Mouse (Mus musculus) left cerebral cortex, postnatal 25 days (tissue): ENCODE data around the gene Rock2. TPM values are rescaled to one million over a fixed set of nuclear protein-coding genes. Genes with fewer than 3 reads are reported as not detected.
A peak's percentile ranks its signal among the peaks of the same experiment; 100 is the strongest.
"Not testable (repeated sequence)": the region's sequence is repeated elsewhere in the genome, so short reads cannot be mapped to it uniquely, and the experiment has no call there.

Experiments used
- DNase-seq, 2 experiments: peaks; one replicate each; pipeline ENCODE4 v3.0.0; 2022; ENCODE audit warnings: low spot score in 2 of 2, mixed read lengths in 1 of 2
- intact Hi-C: fragments of 180-260 bp; cut with DNase I; formaldehyde crosslinking; loops from one replicate; pipeline ENCODE4 v1.15.1; 2025
- total RNA-seq, 2 experiments: library from RNA; stranded (reverse); gene quantifications; 2 replicates each; pipeline ENCODE4 v1.2.3; 2021

The Rock2 gene
- total RNA-seq, 2 experiments from 2014 or later = 133 to 146 TPM

DNA sequence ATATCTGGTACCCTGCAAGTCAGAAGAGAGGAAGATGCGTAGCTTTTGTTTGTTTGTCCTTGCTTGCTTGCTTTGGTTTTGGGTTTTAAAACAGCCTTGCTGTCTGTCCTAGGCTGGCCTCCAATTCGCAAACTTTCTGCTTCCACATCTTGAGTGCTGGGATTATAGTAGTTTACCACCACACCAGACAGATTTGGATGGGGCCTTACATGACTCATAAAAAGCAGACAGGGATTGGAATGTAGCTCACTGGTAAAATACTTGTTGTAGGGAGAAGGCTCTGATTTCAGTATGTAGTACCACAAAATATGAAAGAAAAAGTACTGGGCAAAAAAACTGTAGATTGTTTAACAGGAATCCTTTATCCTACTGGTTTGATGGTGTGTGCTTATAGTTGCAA lies 72.1 kb downstream of the Rock2 start:
- no peak for DNase-seq
- intact Hi-C loops = no loop called here

DNA sequence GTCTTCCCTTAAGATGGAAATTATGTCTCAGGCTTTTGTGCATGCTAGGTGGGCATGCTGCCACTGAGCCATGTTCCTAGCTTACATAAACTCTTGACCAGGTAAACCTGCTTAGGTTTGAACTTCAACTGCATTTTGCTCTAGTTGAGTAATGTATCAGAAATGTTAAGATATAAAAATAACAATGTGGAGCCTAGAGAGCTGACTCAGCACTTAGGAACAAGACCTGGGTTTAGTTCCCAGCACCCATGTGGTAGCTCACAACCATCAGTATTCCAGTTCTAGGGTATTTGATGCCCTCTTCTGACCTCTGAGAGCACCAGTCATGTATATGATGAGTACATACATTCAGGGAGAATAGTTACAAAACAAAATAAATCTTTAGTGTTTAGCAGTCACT lies 82.4 kb downstream of the Rock2 start:
- no peak for DNase-seq

DNA sequence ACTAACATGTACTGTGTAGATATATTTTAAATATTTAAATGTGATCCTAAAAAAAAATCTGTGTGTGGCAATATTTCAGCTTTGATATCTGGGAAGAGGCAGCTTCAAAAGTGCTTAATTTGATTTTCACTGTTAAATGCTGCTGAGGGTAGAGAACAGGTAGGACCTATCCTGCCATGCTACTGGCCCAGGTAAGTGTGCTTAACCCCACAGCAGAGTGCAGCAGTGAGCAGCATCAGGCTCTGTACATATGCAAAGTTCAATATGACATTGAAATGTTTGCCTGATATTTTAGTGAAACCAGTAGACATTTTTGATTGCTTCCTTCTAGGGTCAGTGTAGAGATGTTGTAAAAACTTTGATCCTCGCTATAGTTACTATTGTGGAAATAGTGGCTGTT lies 91.1 kb downstream of the Rock2 start:
- DNase-seq = no peak
- intact Hi-C loops = no loop called here

More for the DNA sequence above, 82.4 kb downstream of the Rock2 start:
- intact Hi-C loops = loop anchor here (5.0 kb wide), 1 partner anchor 155 kb away; no protein-coding TSS in a partner anchor

DNA sequence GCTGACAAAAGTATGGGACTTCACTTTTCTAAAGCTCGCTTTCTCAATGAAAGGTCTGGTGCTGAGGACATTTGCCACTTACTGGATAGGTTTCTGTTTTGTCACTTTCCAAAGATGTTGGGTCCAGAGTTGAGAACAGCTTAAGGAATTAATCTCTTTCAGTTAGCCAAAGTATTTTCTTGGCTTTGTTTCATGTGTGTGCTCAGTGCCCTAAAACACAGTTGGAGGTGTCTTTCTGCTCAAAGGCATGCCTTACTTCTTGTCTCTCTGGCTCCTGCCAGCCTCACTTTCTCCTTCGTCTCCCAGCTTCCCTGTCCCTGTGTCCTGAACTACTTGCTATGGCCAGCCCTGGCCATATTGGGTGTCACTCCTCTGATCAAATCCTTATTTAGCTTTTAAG lies 96.7 kb downstream of the Rock2 start:
- no peak for DNase-seq
- intact Hi-C loops = no loop called here

DNA sequence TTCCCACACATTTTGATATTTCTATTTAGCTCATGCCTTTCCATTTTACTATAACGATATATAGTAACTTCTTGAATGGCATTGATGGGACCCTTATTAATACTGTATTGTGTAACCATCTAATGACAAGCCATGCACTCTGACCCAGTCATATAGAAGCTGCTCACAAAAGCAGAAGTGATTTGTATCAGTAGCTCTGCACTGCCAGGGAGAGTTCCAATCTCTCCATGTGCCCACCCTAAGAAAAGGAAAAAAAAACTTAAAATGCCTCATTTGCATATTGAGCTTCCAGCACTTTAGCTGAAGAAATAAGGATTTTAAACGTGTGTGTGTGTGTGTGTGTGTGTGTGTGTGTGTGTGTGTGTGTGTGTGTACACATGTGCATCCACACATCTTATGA lies 97.7 kb downstream of the Rock2 start:
- intact Hi-C loops = no loop called here
- no peak for DNase-seq

DNA sequence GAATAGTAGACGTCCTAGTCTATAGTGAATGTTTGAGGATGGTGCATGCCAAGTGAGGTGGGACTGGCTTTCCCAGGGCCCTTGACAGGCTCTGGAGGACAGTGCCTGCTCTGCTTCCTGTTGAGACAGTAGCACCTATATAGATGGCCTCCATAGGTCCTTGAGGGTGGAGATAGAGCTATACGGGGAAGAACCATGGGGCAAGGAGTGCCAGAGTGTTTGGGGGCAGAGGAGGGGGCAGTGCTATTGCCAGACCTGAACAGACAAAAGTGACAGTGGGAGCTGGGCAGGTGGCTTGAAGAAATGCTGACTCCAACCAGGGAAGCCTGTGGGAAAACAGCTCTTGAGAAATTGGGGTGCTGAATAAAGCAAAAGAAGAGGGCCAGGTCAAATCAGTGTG lies 99.6 kb downstream of the Rock2 start:
- no peak for DNase-seq
- intact Hi-C loops = no loop called here

DNA sequence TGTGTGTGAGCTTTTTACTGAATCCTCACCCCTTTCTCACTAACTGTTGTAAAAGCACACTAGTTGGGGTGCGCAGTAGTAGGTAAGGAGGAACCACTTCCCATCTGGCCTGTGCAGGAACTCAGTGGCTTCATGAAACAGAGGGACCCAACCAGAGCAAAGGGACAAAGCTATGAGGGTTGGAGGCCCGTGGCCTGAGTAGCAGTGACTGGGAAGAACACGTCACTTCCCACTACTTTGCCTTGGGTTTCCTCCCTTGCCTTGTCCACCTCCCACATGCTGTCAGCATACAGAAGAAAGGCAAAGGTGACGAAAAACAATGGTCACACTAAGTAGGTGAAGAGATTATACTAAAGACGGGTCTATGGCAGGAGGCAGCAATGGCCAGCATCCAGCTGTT lies 101.6 kb downstream of the Rock2 start:
- no peak for DNase-seq
- intact Hi-C loops = no loop called here

DNA sequence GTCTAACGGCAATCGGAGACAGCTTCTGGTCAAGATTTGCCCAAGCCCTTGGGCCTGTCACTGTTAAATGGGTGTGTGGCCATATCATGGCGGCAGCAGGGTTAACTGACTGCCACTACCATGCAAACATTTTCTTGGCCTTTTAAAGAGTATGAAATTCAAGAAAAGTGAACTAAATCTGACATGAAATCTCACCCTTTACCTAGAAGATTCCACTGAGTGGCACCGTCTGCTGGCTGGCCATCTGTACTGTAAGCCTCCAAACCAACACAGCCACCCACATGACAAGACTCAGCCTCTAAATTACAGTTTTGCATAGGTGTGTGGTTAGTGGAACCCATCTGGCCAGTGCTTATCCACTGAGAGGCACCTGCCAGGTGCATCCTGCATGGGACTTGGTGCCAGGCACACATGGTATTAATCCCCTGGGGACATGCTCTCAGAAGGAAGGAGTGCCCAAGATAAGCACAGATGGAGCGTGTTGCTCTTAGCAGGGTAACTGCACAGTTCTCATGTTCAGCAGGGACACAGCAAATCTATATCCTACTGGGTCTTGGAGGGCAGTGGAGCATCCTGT lies 102.3 kb downstream of the Rock2 start:
- DNase-seq = peak in 1 of 2 experiments; percentile 39
- intact Hi-C loops = no loop called here

DNA sequence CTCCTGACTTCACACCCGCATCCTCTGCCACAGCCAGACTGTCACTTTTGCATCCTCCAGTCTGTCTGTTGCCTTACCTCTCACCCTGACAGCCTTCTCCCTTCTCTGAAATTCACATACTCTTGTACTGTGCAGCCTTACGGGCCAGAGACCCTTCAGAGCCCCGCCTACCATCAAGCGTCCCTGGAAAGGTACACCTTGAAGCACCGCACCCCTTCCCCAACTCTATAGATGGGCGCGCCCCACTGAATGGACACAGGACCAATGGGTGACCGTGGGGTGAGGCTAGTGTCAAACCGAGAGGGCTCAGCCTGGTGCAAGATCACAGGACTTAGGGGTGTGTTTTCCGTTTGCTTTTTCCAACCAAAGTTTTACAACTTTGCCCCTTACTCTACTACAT lies 104.5 kb downstream of the Rock2 start:
- intact Hi-C loops = no loop called here
- no peak for DNase-seq

DNA sequence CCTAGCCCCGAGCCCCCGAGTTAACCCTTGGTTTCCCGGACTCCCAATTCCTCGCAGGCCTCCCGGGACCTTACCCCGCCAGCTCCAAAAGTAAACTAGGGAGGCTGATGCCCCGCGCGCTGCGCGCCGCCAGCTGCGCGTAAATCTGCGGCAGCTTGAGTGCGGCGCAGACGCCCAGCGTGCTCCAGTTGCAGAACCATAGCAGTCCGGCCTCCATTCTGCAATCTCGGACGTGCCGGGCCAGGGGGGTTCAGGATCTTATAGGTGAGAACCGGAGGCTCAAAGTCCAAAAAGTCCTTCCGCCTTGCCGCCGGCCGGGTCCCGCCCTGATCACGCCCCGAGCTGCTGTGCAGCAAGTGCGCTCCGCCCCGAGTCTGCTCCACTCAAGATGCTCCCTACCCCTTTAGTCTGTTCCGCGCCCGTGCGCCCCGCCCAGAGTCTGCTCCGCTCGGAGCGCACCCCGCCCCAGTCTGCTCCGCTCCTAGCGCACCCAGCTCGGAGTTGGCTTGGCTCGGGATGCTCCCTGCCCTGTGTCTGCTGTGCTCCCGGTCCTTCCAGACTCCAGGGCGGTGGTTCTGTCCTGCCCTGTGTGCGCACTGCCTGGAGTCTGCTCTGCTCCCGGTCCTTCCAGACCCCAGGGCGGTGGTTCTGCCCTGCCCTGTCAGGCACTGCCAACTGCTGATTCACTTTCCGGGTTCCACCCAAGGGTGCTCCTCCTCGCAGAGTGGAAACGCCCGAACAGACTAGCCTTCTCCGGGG lies 105.2 kb downstream of the Rock2 start, which contains the start of gene Pqlc3:
Gene Pqlc3, minus strand, starts transcription at position 670 of the 759 bp plus-strand sequence.
- DNase-seq = peak; percentile 74 to 79
- intact Hi-C loops = no loop called here

DNA sequence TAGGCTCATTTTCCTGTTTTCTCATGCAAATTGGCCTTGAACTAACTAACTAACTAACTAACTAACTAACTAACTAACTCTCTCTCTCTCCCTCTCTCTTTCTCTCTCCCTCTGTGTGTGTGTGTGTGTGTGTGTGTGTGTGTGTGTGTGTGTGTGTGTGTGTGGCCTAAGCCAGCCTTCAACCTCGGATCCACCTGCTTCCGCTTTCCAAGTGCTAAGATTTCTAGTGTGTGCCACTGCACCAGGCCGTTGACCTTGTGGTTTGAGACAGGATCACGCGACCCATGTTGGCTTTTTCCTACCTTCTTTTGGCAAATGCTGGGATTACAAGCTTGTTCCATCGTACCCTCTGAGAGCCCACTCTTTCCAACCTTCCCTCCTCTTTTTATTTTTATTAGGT lies 105.9 kb downstream of the Rock2 start:
- intact Hi-C loops = no loop called here
- no peak for DNase-seq

DNA sequence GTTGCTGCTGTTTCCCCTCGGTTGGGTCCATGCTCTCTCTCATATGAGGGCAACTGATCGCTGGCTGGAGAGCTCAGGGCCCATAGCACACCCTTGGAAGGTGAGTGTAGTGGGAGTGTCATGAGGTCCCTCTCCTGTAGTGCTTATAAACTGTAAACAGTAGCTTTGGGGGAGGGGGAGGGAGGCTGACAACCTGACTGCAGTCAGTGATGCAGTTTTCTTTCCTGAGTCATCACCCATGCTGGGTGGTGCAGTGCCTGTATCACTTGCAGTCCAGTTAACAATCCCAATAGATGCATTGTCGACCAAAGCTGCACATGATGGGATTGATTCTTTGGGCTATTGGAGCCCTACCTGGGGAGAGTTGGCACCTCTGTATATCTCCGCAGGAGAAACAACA lies 106.5 kb downstream of the Rock2 start:
- intact Hi-C loops = no loop called here

DNA sequence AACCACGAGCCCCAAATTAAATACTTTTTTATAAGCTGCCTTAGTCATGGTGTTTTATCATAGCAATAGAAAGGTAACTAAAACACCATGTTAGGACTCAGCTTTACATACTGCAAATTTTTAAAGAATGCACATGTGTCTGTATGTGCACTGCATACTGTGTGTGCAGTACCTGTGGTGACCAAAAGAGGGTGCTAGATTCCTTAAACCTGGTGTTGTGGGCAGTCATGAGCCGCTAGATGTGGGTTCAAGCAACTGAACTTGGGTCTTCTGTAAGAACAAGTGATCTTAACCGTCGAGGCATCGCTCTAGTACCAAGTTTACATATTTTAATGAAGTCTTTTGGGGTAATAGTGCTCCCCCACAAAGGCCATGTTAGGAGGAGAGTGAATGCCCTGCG lies 114.8 kb downstream of the Rock2 start:
- no peak for DNase-seq
- intact Hi-C loops = no loop called here

More for the DNA sequence above, 106.5 kb downstream of the Rock2 start:
- no peak for DNase-seq

DNA sequence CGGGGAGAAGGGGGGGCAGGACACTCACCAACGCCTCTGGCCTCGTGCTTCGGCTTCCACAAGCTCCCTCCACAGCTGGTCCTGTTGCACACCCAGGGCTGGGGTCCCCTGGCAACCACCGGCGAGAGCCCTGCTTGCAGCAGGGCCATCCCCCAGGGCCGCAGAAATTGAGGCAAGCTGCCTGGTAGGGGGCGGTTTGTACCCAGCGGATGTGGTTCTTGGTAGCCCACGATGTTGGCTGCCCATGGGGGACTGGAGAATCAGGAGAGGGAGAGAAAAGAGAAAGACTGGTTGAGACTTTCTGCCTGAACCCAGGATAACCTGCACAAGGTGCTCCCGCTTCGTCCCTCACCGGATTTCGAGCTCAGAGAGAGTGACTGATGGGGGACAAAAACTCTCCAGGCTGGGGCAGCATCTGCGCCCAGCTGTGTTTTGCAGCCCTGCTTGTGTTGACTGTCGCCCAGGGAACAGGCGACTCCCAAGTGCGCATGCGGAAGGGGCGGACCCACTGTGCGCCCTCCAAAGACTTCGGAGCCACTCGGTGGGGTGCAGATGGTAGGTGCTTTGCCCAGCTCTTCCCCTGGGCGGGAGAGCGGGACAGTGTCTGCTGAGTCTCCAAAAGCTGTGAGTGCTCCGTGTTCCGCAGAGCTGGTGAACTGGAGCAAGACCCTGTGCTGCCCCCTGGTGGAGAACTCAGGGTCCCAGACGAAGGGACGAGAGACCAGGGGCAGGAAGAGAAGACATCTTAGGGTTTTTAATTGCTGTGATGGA lies 116.6 kb downstream of the Rock2 start, which contains the start of gene 2410004P03Rik:
Gene 2410004P03Rik, minus strand, starts transcription at position 628 of the 771 bp plus-strand sequence.
- intact Hi-C loops = loop anchor here (2.0 to 10.0 kb wide), 3 partner anchors 202 to 446 kb away; no protein-coding TSS in a partner anchor
- DNase-seq = peak; percentile 59 to 64

DNA sequence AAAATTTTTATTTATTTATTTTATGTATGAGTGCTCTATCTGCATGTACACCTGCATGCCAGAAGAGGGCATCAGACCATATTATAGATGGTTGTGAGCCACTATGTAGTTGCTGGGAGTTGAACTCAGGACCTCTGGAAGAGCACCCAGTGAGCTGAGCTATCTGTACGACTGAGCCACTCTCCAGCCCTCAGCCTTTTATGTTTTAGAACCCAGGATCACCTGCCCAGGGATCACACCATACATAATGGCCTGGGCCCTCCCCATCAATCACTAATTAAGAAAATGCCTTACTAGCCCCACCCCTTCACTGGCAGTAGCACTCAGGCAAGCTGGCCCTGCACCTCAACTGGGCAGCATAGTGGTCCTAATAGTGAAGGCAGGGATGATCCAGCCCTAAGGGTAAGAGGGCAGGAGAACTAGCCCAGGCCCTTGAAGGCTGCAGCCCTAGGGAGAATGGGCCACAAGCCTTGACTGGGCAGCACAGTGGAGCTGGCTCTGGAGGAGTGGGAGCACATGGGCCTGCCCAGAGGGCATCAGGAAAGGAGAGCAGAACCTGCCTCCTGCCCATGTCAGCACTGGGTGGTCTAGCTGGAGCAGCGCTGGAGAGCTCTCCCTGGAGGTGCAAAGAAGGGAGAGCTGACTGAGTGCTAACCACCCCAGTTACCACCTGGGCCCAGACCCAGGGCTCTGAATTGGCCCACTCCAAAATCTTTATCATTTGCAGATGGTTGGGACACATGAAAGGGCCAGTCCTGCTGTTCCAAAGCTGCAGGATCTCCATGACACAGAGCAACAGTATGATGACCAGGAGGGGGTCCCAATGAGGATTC lies 117.6 kb downstream of the Rock2 start:
- DNase-seq = no peak
- intact Hi-C loops = loop anchor here (10.0 kb wide), 2 partner anchors 297 to 447 kb away; no protein-coding TSS in a partner anchor

DNA sequence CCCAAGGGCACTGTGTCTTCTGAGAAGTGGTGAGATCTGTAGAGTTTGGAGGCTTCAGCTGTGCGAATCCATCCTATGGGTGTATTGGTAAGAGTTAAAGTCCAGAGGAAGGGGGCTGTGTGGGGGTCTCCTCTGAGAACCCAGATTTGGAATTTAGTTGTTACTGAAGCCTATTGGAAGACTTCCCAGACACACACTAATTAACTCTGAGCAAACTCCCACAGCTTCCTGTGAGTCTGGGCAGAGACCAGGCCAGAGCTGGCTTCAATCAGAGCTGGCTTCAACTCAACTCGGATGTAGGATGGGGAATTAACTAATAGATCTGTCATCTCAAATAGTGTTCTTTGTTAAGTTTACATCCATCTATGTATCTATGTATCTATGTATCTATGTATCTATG lies 121.0 kb downstream of the Rock2 start:
- intact Hi-C loops = loop anchor here (10.0 kb wide), 2 partner anchors 301 to 451 kb away; no protein-coding TSS in a partner anchor
- DNase-seq = no peak

DNA sequence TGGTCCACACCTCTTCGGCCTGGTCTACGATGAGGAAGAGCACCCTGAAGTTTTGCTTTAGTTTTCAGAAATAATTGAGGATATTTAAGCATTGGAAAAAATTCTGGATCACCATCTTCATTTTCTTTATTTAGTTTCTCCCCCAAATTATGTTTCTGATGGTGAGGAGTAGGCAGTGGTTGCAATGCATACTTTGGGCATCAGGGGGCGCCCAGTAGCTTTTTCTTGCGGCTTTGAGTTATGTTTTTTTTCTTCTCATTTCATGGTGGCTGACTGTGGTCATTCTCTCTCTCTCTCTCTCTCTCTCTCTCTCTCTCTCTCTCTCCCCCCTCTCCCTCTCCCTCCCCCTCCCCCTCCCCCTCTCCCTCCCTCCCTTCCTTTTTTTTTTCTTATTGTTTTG lies 123.8 kb downstream of the Rock2 start:
- intact Hi-C loops = loop anchor here (2.0 to 10.0 kb wide), 3 partner anchors 238 to 454 kb away; no protein-coding TSS in a partner anchor
- DNase-seq = peak; percentile 66 to 73

DNA sequence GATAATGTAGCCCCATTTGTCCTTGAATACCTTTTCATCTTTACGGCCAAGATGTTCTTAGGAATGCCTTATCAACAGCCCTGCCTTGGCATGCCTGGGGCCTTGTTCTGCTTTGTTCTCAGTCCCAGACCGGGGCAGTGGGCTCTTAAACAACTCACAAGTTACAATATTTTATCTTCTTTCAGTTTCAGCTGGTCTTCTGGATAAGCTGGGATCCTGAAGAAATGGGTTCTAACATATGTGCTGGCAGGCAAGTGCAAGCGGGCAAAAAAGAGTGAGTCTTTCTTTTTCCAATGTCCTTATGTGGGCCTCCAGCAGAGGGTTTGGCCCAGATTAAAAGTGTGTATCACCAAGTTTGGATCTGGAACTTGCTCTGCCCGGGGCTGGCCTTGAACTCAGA lies 126.4 kb downstream of the Rock2 start:
- intact Hi-C loops, DNase-seq: not testable (repeated sequence)

DNA sequence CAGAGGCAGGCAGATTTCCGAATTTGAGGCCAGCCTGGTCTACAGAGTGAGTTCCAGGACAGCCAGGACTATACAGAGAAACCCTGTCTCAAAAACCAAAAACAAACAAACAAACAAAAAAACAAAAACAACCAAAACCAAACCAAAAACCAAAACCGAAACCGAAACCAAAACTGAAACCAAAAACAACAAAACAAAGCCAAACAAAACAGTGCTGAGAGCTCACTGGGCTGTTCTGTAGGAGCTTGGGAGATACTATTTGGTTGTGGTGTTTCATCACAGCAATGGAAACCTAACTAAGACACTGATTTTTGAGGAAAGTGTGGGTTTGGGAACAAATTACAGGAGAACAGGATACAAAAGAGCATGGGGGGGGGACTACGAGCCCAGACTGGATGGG lies 127.5 kb downstream of the Rock2 start:
- DNase-seq = no peak
- intact Hi-C loops = no loop called here
